Mouse (Mus musculus): ENCODE measurements at regions not wholly inside any gene's neighbourhood (a gene's known extent, or its start where the extent isn't known, plus 50 kb on each side); places are given as distances from the start of the nearest gene placed in this dataset. TPM values are rescaled to one million over a fixed set of nuclear protein-coding genes. Genes with fewer than 3 reads are reported as not detected.

Small RNAs in the stretch of these regions (microRNA-seq; reads per million reads assigned to microRNA genes)
- gene Gm25144 (not detected), gene Gm25352 (not detected)
